Mouse (Mus musculus) intestine, embryonic 15.5 days (tissue): ENCODE data around the gene Sez6l. TPM values are rescaled to one million over a fixed set of nuclear protein-coding genes. Genes with fewer than 3 reads are reported as not detected.

Source experiments
- ATAC-seq: fragments of 200-750 bp; cut with Nextera tagmentation; 2 replicates; pipeline ENCODE4 v1.8.0; 2017; ENCODE audit warnings: moderate TSS enrichment, moderate library complexity
- H3K27ac ChIP-seq: fragments of 300-500 bp; sonication (generic); 2 replicates; pipeline ENCODE4 v1.5.1; 2015; ENCODE audit warnings: mild to moderate bottlenecking, inconsistent platforms
- H3K27me3 ChIP-seq: fragments of 300-500 bp; sonication (generic); replicated peaks from 2 replicates; pipeline ENCODE4 v1.6.1; 2015; ENCODE audit warnings: inconsistent platforms
- H3K36me3 ChIP-seq: fragments of 300-500 bp; sonication (generic); 2 replicates; pipeline ENCODE4 v1.6.1; 2015; ENCODE audit warnings: inconsistent platforms
- H3K4me1 ChIP-seq: fragments of 300-500 bp; sonication (generic); replicated peaks from 2 replicates; pipeline ENCODE4 v1.6.1; 2015; ENCODE audit warnings: inconsistent platforms
- H3K4me2 ChIP-seq: fragments of 300-500 bp; sonication (generic); replicated peaks from 2 replicates; pipeline ENCODE4 v1.6.1; 2015; ENCODE audit warnings: mild to moderate bottlenecking, inconsistent platforms
- H3K4me3 ChIP-seq: fragments of 300-500 bp; sonication (generic); replicated peaks from 2 replicates; pipeline ENCODE4 v1.5.1; 2015; ENCODE audit warnings: inconsistent platforms
- H3K9ac ChIP-seq: fragments of 300-500 bp; sonication (generic); 2 replicates; pipeline ENCODE4 v1.6.1; 2015; ENCODE audit warnings: inconsistent platforms
- H3K9me3 ChIP-seq: fragments of 300-500 bp; sonication (generic); 2 replicates; pipeline ENCODE4 v1.6.1; 2016; ENCODE audit warnings: inconsistent platforms
- WGBS: fragments of 180-500 bp; shearing (Covaris S2); methylation state at CpG from one replicate; pipeline ENCODE4 v1.1.7; 2015; 5-methylcytosine and 5-hydroxymethylcytosine counted together
- polyA plus RNA-seq: library from polyadenylated mRNA; unstranded; fragments of >200 nt; fragmentation: Nextera tagmentation; extraction: Ambion mirVana; gene quantifications from 2 replicates; pipeline ENCODE4 v1.2.1, GENCODE M21; 2015

Gene Sez6l
- polyA plus RNA-seq, 1 experiment from 2014 or later, result 2.0 TPM

DNA sequence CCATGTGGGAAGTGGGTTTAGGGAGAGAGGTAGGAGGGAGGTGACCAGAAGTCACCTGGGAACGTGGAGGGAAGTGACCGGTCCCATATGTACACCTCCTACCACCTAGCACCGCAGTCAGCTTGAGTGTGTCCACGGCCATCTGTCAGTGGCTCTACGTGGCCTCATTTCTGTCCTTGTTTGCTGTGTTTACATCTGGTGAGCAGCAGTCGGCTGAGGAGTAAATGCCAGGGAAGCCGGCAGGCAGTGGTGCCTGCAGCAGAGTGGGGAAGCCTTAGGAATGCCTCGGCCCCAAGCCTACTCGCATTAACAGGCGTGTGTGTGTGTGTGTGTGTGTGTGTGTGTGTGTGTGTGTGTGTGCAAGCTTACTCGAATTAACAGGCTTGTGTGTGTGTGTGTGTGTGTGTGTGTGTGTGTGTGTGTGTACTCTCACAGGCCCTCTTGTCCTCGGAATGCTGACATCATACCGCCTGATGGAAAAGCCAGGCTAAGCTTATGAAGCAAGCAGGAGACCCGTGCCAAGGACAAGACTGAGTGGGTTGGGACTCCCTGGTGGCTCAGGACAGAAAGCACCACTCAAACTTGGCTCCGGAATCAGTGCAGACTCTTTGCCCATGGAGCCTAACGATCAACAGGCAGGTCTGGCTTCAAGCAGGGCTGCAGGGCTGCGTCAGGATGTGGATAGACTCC is 194.2 kb downstream of the Sez6l start:
- 38% methylated on average over 17 of the region's 17 CpGs for WGBS
- no peak overlapping the region for H3K4me3 ChIP-seq
- no peaks in the 10 kb centered on the region; the same call in 1 of the 2 replicates for H3K4me1 ChIP-seq
- no peaks in the 10 kb centered on the region for H3K27me3 ChIP-seq
- H3K9ac ChIP-seq, result no peak overlapping the region
- H3K27ac ChIP-seq, result 0 out of 2 replicates have a peak overlapping the region, but pooled peaks have one; percentile 27
- no peaks in the 10 kb centered on the region for H3K9me3 ChIP-seq
- 0 out of 2 replicates have a peak, but pooled peaks have one; percentile 33 for ATAC-seq
- H3K4me2 ChIP-seq, result no peak overlapping the region
- 0 out of 2 replicates have a peak, but pooled peaks cover 5% of the 10 kb centered on the region for H3K36me3 ChIP-seq

DNA sequence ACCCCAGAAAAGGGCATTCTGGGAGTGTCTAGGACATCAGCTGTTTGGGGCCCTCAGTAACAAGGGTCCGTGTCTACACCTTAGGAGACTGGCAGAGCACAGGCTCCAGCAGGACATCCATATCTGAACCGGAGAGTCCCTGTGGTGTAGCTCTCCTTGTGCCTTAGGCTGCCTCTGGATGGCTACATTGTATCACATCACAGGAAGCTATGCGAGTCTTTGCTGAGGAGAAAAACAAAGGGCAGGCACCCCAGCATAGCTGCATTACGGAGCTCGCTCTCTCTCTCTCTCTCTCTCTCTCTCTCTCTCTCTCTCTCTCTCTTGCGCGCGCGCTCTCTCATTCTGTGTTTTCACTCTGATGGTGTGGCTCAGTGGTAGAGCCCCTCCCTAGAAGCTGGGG is 194.9 kb downstream of the Sez6l start:
- Histone ChIP-seq H3K4me1 (no peaks in the 10 kb centered on the region; the same call in 1 of the 2 replicates), H3K27me3 (no peaks in the 10 kb centered on the region), H3K36me3 (0 out of 2 replicates have a peak, but pooled peaks cover 5% of the 10 kb centered on the region), H3K9ac (no peak overlapping the region), H3K4me3 (no peak overlapping the region), H3K9me3 (no peaks in the 10 kb centered on the region), H3K27ac (no peak overlapping the region), H3K4me2 (no peak overlapping the region)
- ATAC-seq, result no peak
- WGBS, result 56% methylated on average over 9 of the region's 9 CpGs

DNA sequence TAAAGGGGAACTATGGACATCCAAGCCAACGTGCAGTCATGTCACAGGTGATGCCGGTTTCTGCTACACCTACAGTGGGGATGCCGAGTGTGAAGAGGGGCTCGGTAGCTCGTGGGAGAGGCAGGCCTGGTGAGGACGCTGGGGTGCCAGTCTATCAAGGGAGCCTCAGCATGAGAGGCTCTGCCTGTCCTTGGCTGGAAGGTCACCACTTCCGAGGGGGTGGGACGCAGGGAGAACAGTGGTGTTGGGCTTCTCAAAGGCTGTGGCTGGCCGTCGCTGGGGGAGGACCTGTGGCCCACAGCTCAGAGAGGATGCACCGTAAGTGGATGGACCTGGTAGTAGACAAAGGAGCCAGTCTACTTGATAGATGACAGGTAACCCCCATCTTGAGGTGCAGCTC is 195.8 kb downstream of the Sez6l start:
- Histone ChIP-seq H3K27me3 (no peaks in the 10 kb centered on the region), H3K9ac (no peak overlapping the region), H3K27ac (no peak overlapping the region), H3K4me2 (no peak overlapping the region), H3K4me3 (no peak overlapping the region), H3K4me1 (no peaks in the 10 kb centered on the region; the same call in 1 of the 2 replicates), H3K9me3 (no peaks in the 10 kb centered on the region), H3K36me3 (0 out of 2 replicates have a peak, but pooled peaks cover 5% of the 10 kb centered on the region)
- 82% methylated on average over 11 of the region's 11 CpGs for WGBS
- no peak for ATAC-seq

DNA sequence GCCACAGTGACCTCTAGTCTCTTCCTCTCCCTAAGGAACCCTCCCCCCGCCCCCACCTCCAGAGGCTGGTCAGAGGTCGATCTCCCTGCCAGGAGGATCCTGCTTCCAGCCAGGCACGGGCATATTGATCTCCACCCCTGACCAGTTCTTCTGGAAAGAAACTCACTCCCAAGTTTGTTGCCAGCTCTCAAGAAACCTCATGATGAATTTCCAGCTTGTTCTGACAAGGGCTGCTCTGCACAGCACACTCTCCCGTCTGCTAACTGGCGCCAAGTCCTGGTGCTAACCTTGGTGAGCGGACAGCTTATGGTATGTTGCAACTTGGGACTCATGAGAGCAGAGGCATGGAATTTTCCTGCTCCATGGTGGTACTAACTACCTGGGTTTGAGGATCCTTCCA is 198.3 kb downstream of the Sez6l start:
- Histone ChIP-seq H3K4me1 (no peaks in the 10 kb centered on the region; the same call in 1 of the 2 replicates), H3K4me2 (no peak overlapping the region), H3K27ac (no peak overlapping the region), H3K4me3 (no peak overlapping the region), H3K27me3 (no peaks in the 10 kb centered on the region), H3K36me3 (peaks cover 15% of the 10 kb centered on the region; the same call in 1 of the 2 replicates), H3K9me3 (no peaks in the 10 kb centered on the region), H3K9ac (no peak overlapping the region)
- ATAC-seq, result no peak
- 73% methylated on average over 6 of the region's 6 CpGs for WGBS

DNA sequence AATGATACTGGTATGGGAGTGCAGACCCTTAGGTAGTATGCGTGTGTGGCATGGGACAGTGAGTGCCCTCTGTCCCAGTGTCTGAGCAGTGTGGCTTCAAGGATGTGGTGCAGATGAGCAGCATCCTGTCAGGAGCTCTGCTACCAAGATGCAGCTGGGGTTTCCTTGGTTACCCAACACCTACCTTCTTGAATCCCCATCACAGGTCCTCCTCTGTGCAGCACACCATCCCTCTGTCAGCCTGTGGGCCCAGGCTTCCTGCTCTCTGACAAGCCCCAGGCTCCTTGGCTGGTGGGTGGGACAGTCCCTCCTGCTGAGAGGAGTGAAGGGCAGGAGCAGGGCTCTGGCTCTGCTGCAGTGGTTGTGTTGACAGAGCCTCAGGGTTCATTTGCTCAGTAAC is 199.6 kb downstream of the Sez6l start:
- H3K9me3 ChIP-seq, result no peaks in the 10 kb centered on the region

DNA sequence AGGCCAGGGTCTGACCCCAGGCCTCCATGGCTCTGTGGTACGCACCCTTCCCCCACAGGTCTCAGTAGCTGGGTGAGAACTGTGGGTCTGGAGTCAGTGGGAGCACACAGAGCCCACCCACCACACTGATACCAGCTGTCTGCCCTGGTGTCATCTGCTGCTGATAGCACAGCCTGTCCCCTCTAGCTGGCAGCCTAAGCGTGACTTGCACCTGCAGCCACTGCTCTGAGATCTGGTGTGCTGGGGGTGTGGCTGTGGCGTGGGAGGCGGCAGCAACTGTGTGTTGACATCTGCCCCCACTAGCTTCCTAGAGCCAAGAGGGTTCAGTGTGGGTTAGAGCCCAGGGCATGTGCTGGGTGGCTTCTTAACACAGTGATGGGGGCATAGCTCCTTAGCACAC is 200.9 kb downstream of the Sez6l start:
- Histone ChIP-seq H3K9ac (no peak overlapping the region), H3K4me3 (no peak overlapping the region), H3K36me3 (peaks cover 22% of the 10 kb centered on the region; the same call in 1 of the 2 replicates), H3K4me2 (no peak overlapping the region), H3K27ac (no peak overlapping the region), H3K27me3 (no peaks in the 10 kb centered on the region), H3K9me3 (no peaks in the 10 kb centered on the region), H3K4me1 (no peaks in the 10 kb centered on the region)
- no peak for ATAC-seq
- WGBS, result 94% methylated on average over 4 of the region's 4 CpGs

More for the DNA sequence above, 199.6 kb downstream of the Sez6l start:
- 96% methylated on average over 1 of the region's 1 CpGs for WGBS
- Histone ChIP-seq H3K36me3 (peaks cover 15% of the 10 kb centered on the region; the same call in 1 of the 2 replicates), H3K4me2 (no peak overlapping the region), H3K9ac (no peak overlapping the region), H3K4me3 (no peak overlapping the region), H3K4me1 (no peaks in the 10 kb centered on the region), H3K27me3 (no peaks in the 10 kb centered on the region), H3K27ac (no peak overlapping the region)
- ATAC-seq, result no peak

DNA sequence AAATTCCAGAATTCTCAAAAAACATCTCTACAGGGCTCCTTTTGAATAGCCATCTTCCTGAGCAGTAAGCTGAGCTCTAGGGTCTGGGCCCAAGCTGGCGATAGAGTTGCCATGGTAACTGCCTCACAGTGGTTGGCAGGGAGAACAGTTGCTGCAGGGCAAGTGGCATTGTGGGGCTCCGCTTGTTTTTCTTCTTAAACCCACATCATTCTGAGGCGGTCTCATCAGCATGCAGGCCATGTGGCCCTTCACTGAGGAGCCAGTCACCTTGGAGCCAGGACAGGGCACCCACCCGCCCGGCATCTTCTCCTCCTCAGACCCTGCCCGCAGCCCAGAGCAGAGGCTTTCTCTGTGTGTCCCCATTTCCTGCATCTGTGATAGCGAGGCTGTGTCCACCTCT is 205.1 kb downstream of the Sez6l start:
- no peaks in the 10 kb centered on the region for H3K27me3 ChIP-seq
- no peak overlapping the region for H3K4me2 ChIP-seq
- H3K36me3 ChIP-seq, result peaks cover 35% of the 10 kb centered on the region
- no peaks in the 10 kb centered on the region for H3K9me3 ChIP-seq
- 76% methylated on average over 7 of the region's 7 CpGs for WGBS
- ATAC-seq, result no peak
- no peak overlapping the region for H3K4me3 ChIP-seq
- no peak overlapping the region for H3K9ac ChIP-seq
- no peaks in the 10 kb centered on the region for H3K4me1 ChIP-seq
- H3K27ac ChIP-seq, result no peak overlapping the region

DNA sequence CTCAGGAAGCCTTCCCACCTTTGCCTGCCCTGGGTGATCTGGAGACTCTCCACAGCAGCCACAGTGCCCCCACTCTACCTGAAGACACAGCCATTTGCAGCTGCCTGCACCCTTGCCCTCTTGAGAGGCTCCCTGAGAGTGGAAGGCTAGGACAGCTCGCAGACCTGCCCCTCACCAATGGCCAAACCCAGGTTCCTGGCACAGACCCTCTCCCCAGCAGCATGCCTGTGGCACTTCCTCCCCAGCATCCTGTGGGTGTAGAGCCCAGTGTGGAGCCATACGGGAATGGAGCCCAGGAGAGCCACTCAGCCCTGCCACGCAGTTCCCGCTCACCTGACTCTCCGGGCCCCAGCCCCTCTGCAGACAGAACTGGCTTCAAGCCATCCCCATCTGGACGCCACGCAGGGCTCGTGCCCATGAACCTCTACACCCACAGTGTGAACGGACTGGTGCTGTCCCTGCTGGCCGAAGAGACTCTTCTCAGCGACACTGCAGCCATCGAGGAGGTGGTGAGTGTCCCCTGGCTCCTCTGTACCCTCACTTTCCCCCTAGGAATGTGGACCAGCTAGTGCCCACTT is 206.7 kb downstream of the Sez6l start:
- Histone ChIP-seq H3K4me3 (no peak overlapping the region), H3K4me2 (no peak overlapping the region), H3K36me3 (peaks cover 33% of the 10 kb centered on the region), H3K27ac (no peak overlapping the region), H3K27me3 (no peaks in the 10 kb centered on the region), H3K9ac (no peak overlapping the region), H3K9me3 (no peaks in the 10 kb centered on the region), H3K4me1 (no peaks in the 10 kb centered on the region)
- ATAC-seq, result no peak
- WGBS, result 91% methylated on average over 12 of the region's 12 CpGs

DNA sequence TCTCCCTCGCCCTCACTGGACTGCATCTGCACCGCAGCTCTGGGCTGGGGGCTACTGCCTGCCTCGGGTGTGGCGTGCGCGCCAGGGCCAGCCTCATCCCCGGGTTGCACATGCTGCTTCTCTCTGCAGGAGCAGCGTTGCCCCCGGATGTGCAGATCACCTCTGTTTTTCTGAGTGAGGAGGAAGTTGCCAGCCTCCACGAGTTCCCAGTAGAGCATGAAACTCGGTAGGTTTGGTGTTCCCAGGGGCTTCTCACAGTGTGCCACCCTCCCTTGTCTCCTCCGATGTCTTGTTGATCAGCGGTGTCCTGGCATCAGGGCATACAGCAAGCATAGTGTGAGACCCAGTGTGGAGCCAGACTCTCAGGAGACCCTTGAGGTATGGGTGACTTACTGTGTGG is 207.7 kb downstream of the Sez6l start:
- H3K4me3 ChIP-seq, result no peak overlapping the region
- no peak overlapping the region for H3K4me2 ChIP-seq
- ATAC-seq, result no peak
- no peaks in the 10 kb centered on the region for H3K27me3 ChIP-seq
- no peaks in the 10 kb centered on the region for H3K4me1 ChIP-seq
- H3K27ac ChIP-seq, result no peak overlapping the region
- no peak overlapping the region for H3K9ac ChIP-seq
- H3K36me3 ChIP-seq, result peaks cover 27% of the 10 kb centered on the region
- no peaks in the 10 kb centered on the region for H3K9me3 ChIP-seq
- 93% methylated on average over 13 of the region's 13 CpGs for WGBS

Other genes with a start within 250 kb of the Sez6l start
- 32.2 and 35.4 TPM in 2 replicates for gene Srrd, start 234.1 kb downstream of the Sez6l start, polyA plus RNA-seq
- 38.7 and 41.8 TPM in 2 replicates for gene Hps4, start 234.1 kb downstream of the Sez6l start, polyA plus RNA-seq
- gene Gm6583, start 221.2 kb downstream of the Sez6l start, polyA plus RNA-seq, result 0.16 and 0.23 TPM in 2 replicates
- 8.5 and 10.1 TPM in 2 replicates for gene Asphd2, start 182.3 kb downstream of the Sez6l start, polyA plus RNA-seq
- gene Gm6588, start 127.8 kb downstream of the Sez6l start, polyA plus RNA-seq, result not detected in 2 replicates